Mouse (Mus musculus): ENCODE results near the gene Cntn1. TPM values are rescaled to one million over a fixed set of nuclear protein-coding genes. Genes with fewer than 3 reads are reported as not detected.

Gene Cntn1
- polyA plus RNA-seq, 2 experiments = 1.2 to 2.5 TPM

- no peak overlapping the region for H3K27ac ChIP-seq (replicated peaks; ENCODE audit: low read depth, low read length)
- no peaks in the 10 kb centered on the region for H3K27me3 ChIP-seq (ENCODE audit: control insufficient read depth, insufficient read depth, low read length)
- no peak overlapping the region for H3K4me2 ChIP-seq (replicated peaks; ENCODE audit: low read depth, low read length, severe bottlenecking)
- DNase-seq (ENCODE audit: low spot score) = no peak
- no peak for TF ChIP-seq POLR2A (IDR thresholded peaks at IDR 0.05; ENCODE audit: borderline replicate concordance, extremely low read depth, insufficient read depth, insufficient read length)
- H3K4me1 ChIP-seq (ENCODE audit: control insufficient read depth, insufficient read depth, low read length) = no peaks in the 10 kb centered on the region
- no peak for ATAC-seq (ENCODE audit: low FRiP score, low read depth)
- no peaks in the 10 kb centered on the region for H3K9me3 ChIP-seq (ENCODE audit: control insufficient read depth, low read length)
- WGBS = 85% methylated on average over 9 of the region's 9 CpGs
- H3K36me3 ChIP-seq (ENCODE audit: control insufficient read depth, insufficient read depth, low read length) = no peaks in the 10 kb centered on the region
- H3K4me3 ChIP-seq (replicated peaks; ENCODE audit: low read length) = no peak overlapping the region
- H3K9ac ChIP-seq (ENCODE audit: low read depth, low read length, severe bottlenecking) = no peak overlapping the region
These were observed 126.4 kb downstream of the Cntn1 start for GRCm38 (mm10) chr15:92177413-92177812.

GRCm38 (mm10) chr15:92185484-92185883 lies 134.5 kb downstream of the Cntn1 start:
- 96% methylated on average over 2 of the region's 2 CpGs for WGBS
- H3K27me3 ChIP-seq (ENCODE audit: control insufficient read depth, insufficient read depth, low read length) = no peaks in the 10 kb centered on the region

GRCm38 (mm10) chr15:92190000-92190399 lies 139.0 kb downstream of the Cntn1 start:
- H3K9me3 ChIP-seq (ENCODE audit: control insufficient read depth, low read length) = no peaks in the 10 kb centered on the region
- no peaks in the 10 kb centered on the region for H3K36me3 ChIP-seq (ENCODE audit: control insufficient read depth, insufficient read depth, low read length)
- H3K4me1 ChIP-seq (ENCODE audit: control insufficient read depth, insufficient read depth, low read length) = no peaks in the 10 kb centered on the region
- no peaks in the 10 kb centered on the region for H3K27me3 ChIP-seq (ENCODE audit: control insufficient read depth, insufficient read depth, low read length)
- H3K4me3 ChIP-seq (replicated peaks; ENCODE audit: low read length) = no peak overlapping the region
- no peak overlapping the region for H3K4me2 ChIP-seq (replicated peaks; ENCODE audit: low read depth, low read length, severe bottlenecking)
- WGBS = 41% methylated on average over 2 of the region's 2 CpGs
- H3K27ac ChIP-seq (replicated peaks; ENCODE audit: low read depth, low read length) = no peak overlapping the region
- DNase-seq (ENCODE audit: low spot score) (no peak), ATAC-seq (ENCODE audit: low FRiP score, low read depth) (no peak)
- TF ChIP-seq POLR2A (IDR thresholded peaks at IDR 0.05; ENCODE audit: borderline replicate concordance, extremely low read depth, insufficient read depth, insufficient read length) = no peak
- no peak overlapping the region for H3K9ac ChIP-seq (ENCODE audit: low read depth, low read length, severe bottlenecking)

More at GRCm38 (mm10) chr15:92185484-92185883, 134.5 kb downstream of the Cntn1 start:
- H3K9ac ChIP-seq (ENCODE audit: low read depth, low read length, severe bottlenecking) = no peak overlapping the region
- H3K4me1 ChIP-seq (ENCODE audit: control insufficient read depth, insufficient read depth, low read length) = no peaks in the 10 kb centered on the region
- no peak for TF ChIP-seq POLR2A (IDR thresholded peaks at IDR 0.05; ENCODE audit: borderline replicate concordance, extremely low read depth, insufficient read depth, insufficient read length)
- no peak overlapping the region for H3K27ac ChIP-seq (replicated peaks; ENCODE audit: low read depth, low read length)
- H3K36me3 ChIP-seq (ENCODE audit: control insufficient read depth, insufficient read depth, low read length) = no peaks in the 10 kb centered on the region
- H3K9me3 ChIP-seq (ENCODE audit: control insufficient read depth, low read length) = no peaks in the 10 kb centered on the region
- DNase-seq (ENCODE audit: low spot score) (no peak), ATAC-seq (ENCODE audit: low FRiP score, low read depth) (no peak)
- no peak overlapping the region for H3K4me2 ChIP-seq (replicated peaks; ENCODE audit: low read depth, low read length, severe bottlenecking)
- H3K4me3 ChIP-seq (replicated peaks; ENCODE audit: low read length) = no peak overlapping the region

- DNase-seq (ENCODE audit: low spot score) = no peak
- H3K36me3 ChIP-seq (ENCODE audit: control insufficient read depth, insufficient read depth, low read length) = no peaks in the 10 kb centered on the region
- ATAC-seq (ENCODE audit: low FRiP score, low read depth) = no peak
- H3K4me1 ChIP-seq (ENCODE audit: control insufficient read depth, insufficient read depth, low read length) = no peaks in the 10 kb centered on the region
- no peaks in the 10 kb centered on the region for H3K27me3 ChIP-seq (ENCODE audit: control insufficient read depth, insufficient read depth, low read length)
- no peaks in the 10 kb centered on the region for H3K9me3 ChIP-seq (ENCODE audit: control insufficient read depth, low read length)
- H3K9ac ChIP-seq (ENCODE audit: low read depth, low read length, severe bottlenecking) = no peak overlapping the region
- H3K4me3 ChIP-seq (replicated peaks; ENCODE audit: low read length) = no peak overlapping the region
- TF ChIP-seq POLR2A (IDR thresholded peaks at IDR 0.05; ENCODE audit: borderline replicate concordance, extremely low read depth, insufficient read depth, insufficient read length) = no peak
- no peak overlapping the region for H3K27ac ChIP-seq (replicated peaks; ENCODE audit: low read depth, low read length)
- no peak overlapping the region for H3K4me2 ChIP-seq (replicated peaks; ENCODE audit: low read depth, low read length, severe bottlenecking)
- WGBS = 76% methylated on average over 6 of the region's 6 CpGs
These were observed 149.5 kb downstream of the Cntn1 start for GRCm38 (mm10) chr15:92200326-92200985.

GRCm38 (mm10) chr15:92206695-92207094 lies 155.7 kb downstream of the Cntn1 start:
- no peak overlapping the region for H3K4me3 ChIP-seq (replicated peaks; ENCODE audit: low read length)
- no peak for TF ChIP-seq POLR2A (IDR thresholded peaks at IDR 0.05; ENCODE audit: borderline replicate concordance, extremely low read depth, insufficient read depth, insufficient read length)
- H3K9me3 ChIP-seq (ENCODE audit: control insufficient read depth, low read length) = no peaks in the 10 kb centered on the region
- no peak overlapping the region for H3K27ac ChIP-seq (replicated peaks; ENCODE audit: low read depth, low read length)
- H3K27me3 ChIP-seq (ENCODE audit: control insufficient read depth, insufficient read depth, low read length) = no peaks in the 10 kb centered on the region
- no peaks in the 10 kb centered on the region for H3K36me3 ChIP-seq (ENCODE audit: control insufficient read depth, insufficient read depth, low read length)
- ATAC-seq (ENCODE audit: low FRiP score, low read depth) (no peak), DNase-seq (ENCODE audit: low spot score) (no peak)
- WGBS = 72% methylated on average over 4 of the region's 4 CpGs
- no peaks in the 10 kb centered on the region for H3K4me1 ChIP-seq (ENCODE audit: control insufficient read depth, insufficient read depth, low read length)
- H3K4me2 ChIP-seq (replicated peaks; ENCODE audit: low read depth, low read length, severe bottlenecking) = no peak overlapping the region
- H3K9ac ChIP-seq (ENCODE audit: low read depth, low read length, severe bottlenecking) = no peak overlapping the region

Data from limb, embryonic 14.5 days (tissue).